Comparison of ENCODE assay signal across 1 mouse cellular context in genomic region chr12:81532316-81533028, GRCm38 (mm10).
A peak's percentile ranks its signal among the peaks of the same experiment; 100 is the strongest.
TF ChIP-seq lines count a peak whose summit lies in the region.

Gene Gm20498 (minus strand): TSS chr12:81532905.
Gene Synj2bp (minus strand): TSS chr12:81532911.

TF ChIP-seq in CH12.LX, 34 proteins besides CTCF, POLR2A, EP300 and RAD21 (continued from another document):
- TF ChIP-seq ELF1 (IDR thresholded peaks at IDR 0.05; ENCODE audit: low read depth, low read length) (peak; percentile 86), SMC3 (IDR thresholded peaks at IDR 0.05; ENCODE audit: low read depth, low read length) (no peak), HCFC1 (IDR thresholded peaks at IDR 0.05; ENCODE audit: low read depth, low read length) (peak; percentile 96), POLR2AphosphoS2 (IDR thresholded peaks at IDR 0.05; ENCODE audit: low read depth, low read length) (peak; percentile 83), USF2 (conservative IDR thresholded peaks at IDR 0.05; ENCODE audit: low read depth, low read length) (no peak), PAX5 (IDR thresholded peaks at IDR 0.05; ENCODE audit: low read length) (no peak), UBTF (IDR thresholded peaks at IDR 0.05; ENCODE audit: low read depth, low read length) (peak; percentile 52; the same call in 1 of the 2 replicates), ETS1 (conservative IDR thresholded peaks at IDR 0.05; ENCODE audit: low read depth, low read length) (no peak), ZKSCAN1 (IDR thresholded peaks at IDR 0.05; ENCODE audit: borderline replicate concordance, low read depth, low read length) (no peak), ZMIZ1 (IDR thresholded peaks at IDR 0.05; ENCODE audit: low read depth, low read length) (peak; percentile 69; the same call in 1 of the 2 replicates), KAT2A (IDR thresholded peaks at IDR 0.05; ENCODE audit: insufficient replicate concordance, low read length) (peak; percentile 89; the same call in 1 of the 2 replicates), SIN3A (IDR thresholded peaks at IDR 0.05; ENCODE audit: low read length) (peak; percentile 72)
